Mouse (Mus musculus): ENCODE data around the gene Amotl1. TPM values are rescaled to one million over a fixed set of nuclear protein-coding genes. Genes with fewer than 3 reads are reported as not detected.
A peak's percentile ranks its signal among the peaks of the same experiment; 100 is the strongest.

Amotl1 gene
- total and polyA plus RNA-seq, 2 experiments = 4.0 to 5.0 TPM

- TF ChIP-seq POLR2A (IDR thresholded peaks at IDR 0.05; ENCODE audit: extremely low read depth, insufficient read depth, low read length) (no peak), CTCF (IDR thresholded peaks at IDR 0.05; ENCODE audit: low read depth, low read length) (no peak)
- Histone ChIP-seq H3K4me3 (ENCODE audit: insufficient read depth, low read depth, low read length) (no peak overlapping the region), H3K27ac (replicated peaks; ENCODE audit: insufficient read depth, low read depth, low read length) (no peak overlapping the region), H3K9ac (ENCODE audit: low read depth, low read length) (no peak overlapping the region), H3K36me3 (ENCODE audit: control insufficient read depth, insufficient read depth, low read length) (no peaks in the 10 kb centered on the region), H3K27me3 (ENCODE audit: control insufficient read depth, insufficient read depth, low read length) (no peaks in the 10 kb centered on the region), H3K4me1 (ENCODE audit: control insufficient read depth, insufficient read depth, low read length) (no peaks in the 10 kb centered on the region), H3K79me2 (ENCODE audit: control insufficient read depth, insufficient read depth, low read length) (no peaks in the 10 kb centered on the region)
- WGBS = 64% methylated on average over 3 of the region's 3 CpGs
- no peak for DNase-seq (ENCODE audit: extremely low read depth, low read depth, low spot score)
These were observed 22.0 kb downstream of the Amotl1 start for GRCm38 (mm10) chr9:14622848-14623247.

GRCm38 (mm10) chr9:14620107-14620506, 24.7 kb downstream of the Amotl1 start:
- Histone ChIP-seq H3K4me3 (ENCODE audit: insufficient read depth, low read depth, low read length) (no peak overlapping the region), H3K27ac (replicated peaks; ENCODE audit: insufficient read depth, low read depth, low read length) (no peak overlapping the region), H3K9ac (ENCODE audit: low read depth, low read length) (no peak overlapping the region), H3K36me3 (ENCODE audit: control insufficient read depth, insufficient read depth, low read length) (no peaks in the 10 kb centered on the region), H3K79me2 (ENCODE audit: control insufficient read depth, insufficient read depth, low read length) (no peaks in the 10 kb centered on the region), H3K4me1 (ENCODE audit: control insufficient read depth, insufficient read depth, low read length) (peaks cover 2% of the 10 kb centered on the region; the same call in 1 of the 2 replicates), H3K27me3 (ENCODE audit: control insufficient read depth, insufficient read depth, low read length) (no peaks in the 10 kb centered on the region)
- no peak for TF ChIP-seq POLR2A (IDR thresholded peaks at IDR 0.05; ENCODE audit: extremely low read depth, insufficient read depth, low read length)
- no peak for TF ChIP-seq CTCF (IDR thresholded peaks at IDR 0.05; ENCODE audit: low read depth, low read length)
- WGBS = 77% methylated on average over 5 of the region's 5 CpGs
- DNase-seq (ENCODE audit: extremely low read depth, low read depth, low spot score) = no peak

GRCm38 (mm10) chr9:14614931-14615880, 29.6 kb downstream of the Amotl1 start:
- peak overlapping the region; percentile 93 for H3K4me3 ChIP-seq (ENCODE audit: insufficient read depth, low read depth, low read length)
- no peak for TF ChIP-seq CTCF (IDR thresholded peaks at IDR 0.05; ENCODE audit: low read depth, low read length)
- no peak for TF ChIP-seq POLR2A (IDR thresholded peaks at IDR 0.05; ENCODE audit: extremely low read depth, insufficient read depth, low read length)
- peaks cover 2% of the 10 kb centered on the region; the same call in 1 of the 2 replicates for H3K4me1 ChIP-seq (ENCODE audit: control insufficient read depth, insufficient read depth, low read length)
- peak overlapping the region; percentile 96 for H3K9ac ChIP-seq (ENCODE audit: low read depth, low read length)
- H3K27me3 ChIP-seq (ENCODE audit: control insufficient read depth, insufficient read depth, low read length) = 0 out of 2 replicates have a peak, but pooled peaks cover 2% of the 10 kb centered on the region
- H3K36me3 ChIP-seq (ENCODE audit: control insufficient read depth, insufficient read depth, low read length) = no peaks in the 10 kb centered on the region
- no peaks in the 10 kb centered on the region for H3K79me2 ChIP-seq (ENCODE audit: control insufficient read depth, insufficient read depth, low read length)
- peak overlapping the region; percentile 71 for H3K27ac ChIP-seq (replicated peaks; ENCODE audit: insufficient read depth, low read depth, low read length)
- WGBS = 17% methylated on average over 30 of the region's 33 CpGs
- no peak for DNase-seq (ENCODE audit: extremely low read depth, low read depth, low spot score)

GRCm38 (mm10) chr9:14614205-14614930, 30.5 kb downstream of the Amotl1 start:
- 0 out of 2 replicates have a peak, but pooled peaks cover 2% of the 10 kb centered on the region for H3K27me3 ChIP-seq (ENCODE audit: control insufficient read depth, insufficient read depth, low read length)
- no peaks in the 10 kb centered on the region for H3K36me3 ChIP-seq (ENCODE audit: control insufficient read depth, insufficient read depth, low read length)
- TF ChIP-seq POLR2A (IDR thresholded peaks at IDR 0.05; ENCODE audit: extremely low read depth, insufficient read depth, low read length) (no peak), CTCF (IDR thresholded peaks at IDR 0.05; ENCODE audit: low read depth, low read length) (no peak)
- DNase-seq (ENCODE audit: extremely low read depth, low read depth, low spot score) = peak; percentile 9
- peak overlapping the region; percentile 96 for H3K9ac ChIP-seq (ENCODE audit: low read depth, low read length)
- WGBS = 1% methylated on average over 44 of the region's 50 CpGs
- peak overlapping the region; percentile 93 for H3K4me3 ChIP-seq (ENCODE audit: insufficient read depth, low read depth, low read length)
- peak overlapping the region; percentile 93 for H3K27ac ChIP-seq (replicated peaks; ENCODE audit: insufficient read depth, low read depth, low read length)
- H3K4me1 ChIP-seq (ENCODE audit: control insufficient read depth, insufficient read depth, low read length) = peaks cover 2% of the 10 kb centered on the region; the same call in 1 of the 2 replicates
- 0 out of 2 replicates have a peak, but pooled peaks cover 3% of the 10 kb centered on the region for H3K79me2 ChIP-seq (ENCODE audit: control insufficient read depth, insufficient read depth, low read length)

GRCm38 (mm10) chr9:14613308-14614204, 31.3 kb downstream of the Amotl1 start:
- Histone ChIP-seq H3K27ac (replicated peaks; ENCODE audit: insufficient read depth, low read depth, low read length) (peak overlapping the region; percentile 93), H3K27me3 (ENCODE audit: control insufficient read depth, insufficient read depth, low read length) (0 out of 2 replicates have a peak, but pooled peaks cover 2% of the 10 kb centered on the region), H3K79me2 (ENCODE audit: control insufficient read depth, insufficient read depth, low read length) (0 out of 2 replicates have a peak, but pooled peaks cover 3% of the 10 kb centered on the region), H3K4me1 (ENCODE audit: control insufficient read depth, insufficient read depth, low read length) (peaks cover 2% of the 10 kb centered on the region; the same call in 1 of the 2 replicates), H3K9ac (ENCODE audit: low read depth, low read length) (peak overlapping the region; percentile 96), H3K36me3 (ENCODE audit: control insufficient read depth, insufficient read depth, low read length) (no peaks in the 10 kb centered on the region), H3K4me3 (ENCODE audit: insufficient read depth, low read depth, low read length) (peak overlapping the region; percentile 93)
- no peak for DNase-seq (ENCODE audit: extremely low read depth, low read depth, low spot score)
- WGBS = 29% methylated on average over 15 of the region's 15 CpGs
- no peak for TF ChIP-seq POLR2A (IDR thresholded peaks at IDR 0.05; ENCODE audit: extremely low read depth, insufficient read depth, low read length)
- no peak for TF ChIP-seq CTCF (IDR thresholded peaks at IDR 0.05; ENCODE audit: low read depth, low read length)

Measured in liver, adult 2 months (tissue).